Comparison of ENCODE assay signal across 27 mouse cellular contexts in the genomic region with DNA sequence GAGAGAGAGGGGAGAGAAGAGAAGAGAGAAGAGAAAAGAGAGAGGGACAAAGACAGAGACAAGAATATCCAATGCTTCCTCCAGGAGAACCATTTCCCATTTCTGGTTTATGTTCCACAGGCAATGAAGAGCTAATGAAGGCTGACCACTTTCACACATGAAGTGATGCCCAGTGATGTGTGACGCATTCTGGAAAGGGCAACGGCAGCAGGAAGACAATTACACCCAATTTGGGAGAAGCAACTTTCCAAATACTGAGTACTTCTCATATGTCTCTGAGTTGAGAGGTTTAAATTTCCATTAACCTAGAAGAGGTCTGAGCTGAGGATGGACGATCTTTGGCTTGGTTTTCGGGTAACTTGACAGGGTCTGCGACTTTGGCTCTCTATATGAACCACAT.
A peak's percentile ranks its signal among the peaks of the same experiment; 100 is the strongest.
DNase-seq lines count a peak whose midpoint lies in the region; ATAC-seq and TF ChIP-seq lines count a peak whose summit lies in the region.
"Had no signal": no experiment of that assay in that cellular context is flagged by ENCODE, and none has a peak within 500 bp of the region (broad histone marks: within the 10 kb centered on the region; RNA-seq: fewer than 3 reads in every experiment).

No protein-coding gene starts in this region.

- no peaks in the 10 kb centered on the region for H3K27me3 ChIP-seq in kidney, embryonic 14.5 days (ENCODE audit: control insufficient read depth, insufficient read depth, low read length)
- H3K27me3 ChIP-seq in kidney, postnatal 0 days (ENCODE audit: insufficient read depth, low read length) = no peaks in the 10 kb centered on the region
- H3K27me3 ChIP-seq: CH12.LX; forebrain, embryonic 13.5 days; heart, embryonic 12.5 days; heart, embryonic 15.5 days; hindbrain, embryonic 13.5 days had no signal

- 32% methylated on average over 5 of the region's 5 CpGs for WGBS in kidney, embryonic 14.5 days
- WGBS in kidney, postnatal 0 days = 30% methylated on average over 5 of the region's 5 CpGs

- no peak for TF ChIP-seq CTCF in kidney, postnatal 0 days (IDR thresholded peaks at IDR 0.05; ENCODE audit: low read depth)

- DNase-seq in kidney, postnatal 10 days = no peak
- DNase-seq in kidney, postnatal 0 days (ENCODE audit: low spot score) = peak; percentile 54
- no peak for DNase-seq in kidney, postnatal 4 days
- peak; percentile 47 for DNase-seq in retina, embryonic 14.5 days (ENCODE audit: low spot score)
- no peak for DNase-seq in frontal cortex, postnatal 14 days (ENCODE audit: low spot score in 2 of 2)
- DNase-seq: adrenal gland, adult 2 months; adrenal gland, postnatal 14 days; B cell, adult 2 months; cerebellum, adult 11 months; cerebellum, adult 2 months; cerebellum, adult 9-11 months; cerebellum, postnatal 36 days; gastrocnemius, postnatal 25 days; heart, adult 18-20 months; heart, postnatal 10 days; heart, postnatal 36 days had no signal

- no peak overlapping the region for H3K4me3 ChIP-seq in kidney, embryonic 14.5 days (ENCODE audit: low read length)
- no peak overlapping the region for H3K4me3 ChIP-seq in kidney, postnatal 0 days (replicated peaks; ENCODE audit: low read depth, low read length)
- H3K4me3 ChIP-seq: forebrain, embryonic 10.5 days; forebrain, embryonic 13.5 days; heart, embryonic 12.5 days; heart, embryonic 15.5 days; hindbrain, embryonic 10.5 days; hindbrain, embryonic 13.5 days had no signal

- H3K9me3 ChIP-seq in kidney, embryonic 14.5 days (ENCODE audit: control insufficient read depth, low read length) = no peaks in the 10 kb centered on the region
- no peaks in the 10 kb centered on the region for H3K9me3 ChIP-seq in kidney, postnatal 0 days (replicated peaks; ENCODE audit: low read length)
- H3K9me3 ChIP-seq: forebrain, embryonic 10.5 days; forebrain, embryonic 13.5 days; heart, embryonic 12.5 days; heart, embryonic 15.5 days; hindbrain, embryonic 10.5 days; hindbrain, embryonic 13.5 days had no signal

- H3K4me1 ChIP-seq in kidney, embryonic 14.5 days (ENCODE audit: control insufficient read depth, insufficient read depth, low read length) = 0 out of 2 replicates have a peak, but pooled peaks cover 3% of the 10 kb centered on the region
- H3K4me1 ChIP-seq in kidney, postnatal 0 days (replicated peaks; ENCODE audit: insufficient read depth, low read length) = no peaks in the 10 kb centered on the region
- H3K4me1 ChIP-seq: heart, embryonic 12.5 days; heart, embryonic 15.5 days; hindbrain, embryonic 13.5 days had no signal

- H3K36me3 ChIP-seq in kidney, embryonic 14.5 days (ENCODE audit: control insufficient read depth, insufficient read depth, low read length) = no peaks in the 10 kb centered on the region
- H3K36me3 ChIP-seq in kidney, postnatal 0 days (ENCODE audit: insufficient read depth, low read length) = no peaks in the 10 kb centered on the region
- H3K36me3 ChIP-seq: forebrain, embryonic 10.5 days; G1E; heart, embryonic 12.5 days; heart, embryonic 15.5 days; hindbrain, embryonic 10.5 days; hindbrain, embryonic 13.5 days had no signal

- H3K27ac ChIP-seq in kidney, embryonic 14.5 days (ENCODE audit: low read depth, low read length) = no peak overlapping the region
- no peak overlapping the region for H3K27ac ChIP-seq in kidney, postnatal 0 days
- H3K27ac ChIP-seq: forebrain, embryonic 10.5 days; forebrain, embryonic 13.5 days; heart, embryonic 15.5 days; hindbrain, embryonic 10.5 days; hindbrain, embryonic 13.5 days had no signal

- peak; percentile 73; the same call in 1 of the 2 replicates for ATAC-seq in kidney, embryonic 14.5 days (ENCODE audit: low FRiP score, low TSS enrichment)
- ATAC-seq in kidney, postnatal 0 days (replicated peaks; ENCODE audit: low FRiP score, low read depth) = no peak
- ATAC-seq: forebrain, embryonic 13.5 days; forebrain, embryonic 16.5 days; hindbrain, embryonic 16.5 days had no signal

- H3K9ac ChIP-seq in kidney, embryonic 14.5 days (ENCODE audit: low read depth, low read length) = no peak overlapping the region
- H3K9ac ChIP-seq in kidney, postnatal 0 days (ENCODE audit: low read depth, low read length) = no peak overlapping the region
- H3K9ac ChIP-seq: forebrain, embryonic 13.5 days; heart, embryonic 12.5 days; heart, embryonic 15.5 days; hindbrain, embryonic 13.5 days had no signal

- no peak overlapping the region for H3K4me2 ChIP-seq in kidney, embryonic 14.5 days (replicated peaks; ENCODE audit: low read depth, low read length)
- H3K4me2 ChIP-seq in kidney, postnatal 0 days (ENCODE audit: low read length) = no peak overlapping the region
- H3K4me2 ChIP-seq: forebrain, embryonic 13.5 days; heart, embryonic 12.5 days; heart, embryonic 15.5 days; hindbrain, embryonic 13.5 days had no signal

Comparison
In these comparisons a context has a peak if more than half of its experiments do, and no peak if none do; other contexts are left out.
1. DNase-seq: peak in kidney, postnatal 0 days (single experiment) and retina, embryonic 14.5 days (single experiment); none in kidney, postnatal 10 days (single experiment), kidney, postnatal 4 days (0 of 2) and frontal cortex, postnatal 14 days (0 of 2).